Mouse (Mus musculus): Measurements from ENCODE around the gene Tyw3. TPM values are rescaled to one million over a fixed set of nuclear protein-coding genes. Genes with fewer than 3 reads are reported as not detected.

Tyw3 gene
- polyA plus RNA-seq, 1 experiment from 2014 or later = 9.0 TPM

DNA sequence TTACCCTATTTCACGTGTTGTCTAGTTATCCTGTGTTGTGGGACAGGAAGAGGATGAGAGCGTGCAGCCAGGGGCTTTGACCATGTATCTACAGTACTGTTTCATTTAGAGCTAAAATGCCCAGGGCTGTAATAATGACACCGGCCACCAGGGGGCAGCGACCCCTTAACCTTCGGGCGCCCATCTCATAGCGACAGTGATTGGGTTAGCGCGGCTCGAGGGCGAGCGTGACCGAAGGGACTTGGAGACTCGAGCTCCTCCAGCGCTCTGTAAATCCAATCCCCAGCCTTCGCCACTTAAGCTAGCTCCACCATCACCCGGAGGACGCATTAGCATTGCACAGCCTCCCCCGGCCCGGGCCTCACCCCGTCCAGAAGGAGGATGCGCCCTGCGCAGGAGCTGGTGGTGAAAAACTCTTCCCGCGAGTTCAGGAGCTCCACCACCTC lies 393 bp downstream of the Tyw3 start, which contains the start of gene Cryz:
Gene Cryz, plus strand, starts transcription at position 224 of the 446 bp plus-strand sequence.
- H3K27me3 ChIP-seq (replicated peaks) = no peaks in the 10 kb centered on the region
- peak within 1 kb of the TSS; percentile 96 for H3K27ac ChIP-seq (ENCODE audit: poor library complexity, severe bottlenecking)
- ATAC-seq (ENCODE audit: insufficient number of reproducible peaks, low FRiP score) = peak; percentile 84
- peaks cover 29% of the 10 kb centered on the region for H3K36me3 ChIP-seq
- peak within 1 kb of the TSS; percentile 91 for H3K9ac ChIP-seq
- WGBS = under 1% methylated on average over 25 of the region's 25 CpGs
- H3K4me1 ChIP-seq (replicated peaks) = peaks cover 8% of the 10 kb centered on the region
- no peaks in the 10 kb centered on the region for H3K9me3 ChIP-seq (replicated peaks)
- H3K4me2 ChIP-seq = peak within 1 kb of the TSS; percentile 87
- peak within 1 kb of the TSS; percentile 96 for H3K4me3 ChIP-seq

DNA sequence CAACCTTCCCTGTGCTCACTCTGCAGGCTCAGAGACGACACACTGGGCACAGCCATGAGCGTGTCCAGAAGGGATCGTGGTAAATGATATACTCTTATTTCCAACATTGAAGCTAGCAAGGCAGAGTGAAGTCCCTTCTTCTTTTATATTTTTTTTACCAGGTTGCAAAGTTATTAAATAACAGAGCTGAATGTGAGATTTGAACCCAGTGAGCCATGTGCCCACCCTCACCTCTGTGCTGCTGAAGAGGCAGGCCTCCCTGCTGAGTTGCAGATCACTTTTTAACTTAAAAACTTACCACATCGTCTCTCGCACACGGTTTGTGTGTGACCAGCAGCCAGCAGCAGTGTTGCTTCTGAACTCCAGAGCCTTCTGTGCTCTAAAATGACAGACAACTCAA lies 2.7 kb downstream of the Tyw3 start:
- Histone ChIP-seq H3K27me3 (replicated peaks) (no peaks in the 10 kb centered on the region), H3K27ac (ENCODE audit: poor library complexity, severe bottlenecking) (no peak overlapping the region), H3K9me3 (replicated peaks) (no peaks in the 10 kb centered on the region), H3K4me1 (replicated peaks) (peaks cover 8% of the 10 kb centered on the region), H3K36me3 (peaks cover 51% of the 10 kb centered on the region), H3K9ac (no peak overlapping the region), H3K4me3 (no peak overlapping the region), H3K4me2 (no peak overlapping the region)
- ATAC-seq (ENCODE audit: insufficient number of reproducible peaks, low FRiP score) = no peak
- WGBS = 92% methylated on average over 6 of the region's 6 CpGs

DNA sequence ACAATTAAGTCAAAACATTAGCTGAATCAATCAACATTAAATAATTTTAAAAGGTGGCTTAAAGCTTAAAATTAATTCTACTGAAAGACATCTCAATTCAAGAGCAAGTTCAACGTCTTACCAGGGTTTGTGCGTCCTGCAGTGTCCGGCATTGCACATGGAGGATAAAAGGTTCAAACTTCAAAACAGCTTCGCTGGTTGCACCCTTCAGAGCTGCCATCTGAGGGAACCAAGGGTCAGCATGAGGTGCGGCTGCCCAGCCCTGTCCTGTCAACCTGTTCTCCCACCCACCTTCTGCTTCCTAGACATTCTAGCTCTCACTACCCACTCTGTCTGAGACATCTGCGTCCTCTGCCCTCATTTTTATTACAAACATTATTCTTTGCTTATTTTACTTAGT lies 3.3 kb downstream of the Tyw3 start:
- ATAC-seq (ENCODE audit: insufficient number of reproducible peaks, low FRiP score) = no peak
- H3K9ac ChIP-seq = no peak overlapping the region
- H3K9me3 ChIP-seq (replicated peaks) = no peaks in the 10 kb centered on the region
- H3K4me3 ChIP-seq = no peak overlapping the region
- WGBS = 88% methylated on average over 6 of the region's 6 CpGs
- no peak overlapping the region for H3K4me2 ChIP-seq
- no peak overlapping the region for H3K27ac ChIP-seq (ENCODE audit: poor library complexity, severe bottlenecking)
- H3K27me3 ChIP-seq (replicated peaks) = no peaks in the 10 kb centered on the region
- peaks cover 8% of the 10 kb centered on the region for H3K4me1 ChIP-seq (replicated peaks)
- peaks cover 51% of the 10 kb centered on the region for H3K36me3 ChIP-seq

DNA sequence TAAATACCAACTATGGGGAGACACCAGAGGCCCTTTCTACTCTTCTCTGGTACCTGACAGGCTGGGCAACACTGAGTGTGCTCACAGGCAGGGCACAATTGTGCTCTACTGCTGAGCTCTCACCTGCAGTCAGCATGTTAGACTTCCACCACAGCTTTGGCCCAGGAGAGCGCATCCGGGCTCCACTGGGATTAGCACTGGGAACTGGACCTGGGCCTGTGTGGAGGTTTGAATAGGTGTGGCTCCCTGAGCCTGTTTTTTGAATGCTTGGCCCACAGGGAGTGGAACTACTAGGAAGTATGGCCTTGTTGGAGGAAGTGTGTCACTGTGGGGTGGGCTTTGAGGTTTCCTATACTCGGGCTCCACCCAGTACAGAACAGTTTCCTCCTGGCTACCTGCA lies 5.3 kb downstream of the Tyw3 start:
- Histone ChIP-seq H3K9ac (no peak overlapping the region), H3K9me3 (replicated peaks) (no peaks in the 10 kb centered on the region), H3K36me3 (peaks cover 68% of the 10 kb centered on the region), H3K4me1 (replicated peaks) (peaks cover 3% of the 10 kb centered on the region), H3K4me3 (no peak overlapping the region), H3K27me3 (replicated peaks) (no peaks in the 10 kb centered on the region), H3K4me2 (no peak overlapping the region), H3K27ac (ENCODE audit: poor library complexity, severe bottlenecking) (no peak overlapping the region)
- ATAC-seq (ENCODE audit: insufficient number of reproducible peaks, low FRiP score) = no peak
- WGBS = 91% methylated on average over 3 of the region's 3 CpGs

DNA sequence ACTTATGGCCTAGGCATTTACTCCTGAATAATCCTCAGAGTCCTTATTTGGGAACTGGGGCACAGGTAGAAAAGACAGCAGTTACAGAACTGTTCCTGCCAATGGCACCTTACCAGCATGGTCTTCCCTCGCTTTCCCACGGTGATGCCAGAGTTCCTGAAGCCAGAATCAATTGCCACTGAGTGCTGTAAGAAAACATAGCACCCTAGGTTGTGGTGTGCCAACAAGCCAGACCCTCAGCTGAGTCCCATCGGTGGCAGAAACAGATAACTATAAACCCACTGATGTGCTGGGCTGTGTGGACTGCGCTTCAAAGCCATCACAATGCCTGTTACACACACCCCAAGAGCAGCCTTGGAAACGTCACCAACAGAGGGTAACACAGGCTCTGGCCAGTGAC lies 5.9 kb downstream of the Tyw3 start:
- ATAC-seq (ENCODE audit: insufficient number of reproducible peaks, low FRiP score) = no peak
- no peak overlapping the region for H3K27ac ChIP-seq (ENCODE audit: poor library complexity, severe bottlenecking)
- WGBS = 87% methylated on average over 5 of the region's 5 CpGs
- no peak overlapping the region for H3K4me3 ChIP-seq
- no peaks in the 10 kb centered on the region for H3K27me3 ChIP-seq (replicated peaks)
- H3K9me3 ChIP-seq (replicated peaks) = no peaks in the 10 kb centered on the region
- H3K4me1 ChIP-seq (replicated peaks) = no peaks in the 10 kb centered on the region
- no peak overlapping the region for H3K9ac ChIP-seq
- no peak overlapping the region for H3K4me2 ChIP-seq
- peaks cover 74% of the 10 kb centered on the region for H3K36me3 ChIP-seq

DNA sequence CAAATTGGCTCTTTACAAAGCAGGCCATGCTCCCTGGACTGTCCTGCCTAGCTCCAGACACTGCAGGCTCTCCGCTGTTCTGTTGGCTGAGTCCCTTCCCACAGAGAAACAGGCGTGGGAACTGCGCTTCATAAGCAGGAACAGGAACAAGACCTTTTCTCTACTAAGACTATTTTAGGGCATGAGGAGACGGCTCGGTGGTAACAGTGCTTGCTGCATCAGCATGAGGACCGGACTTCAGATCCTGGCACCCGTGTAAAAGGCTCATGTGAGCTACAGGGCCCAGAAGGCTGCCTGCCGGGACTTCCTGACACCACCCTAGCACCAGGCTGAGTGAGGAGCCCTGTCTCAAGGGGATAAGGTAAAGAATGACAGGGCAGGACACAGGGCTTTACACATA lies 12.6 kb downstream of the Tyw3 start:
- no peak overlapping the region for H3K4me3 ChIP-seq
- H3K4me2 ChIP-seq = no peak overlapping the region
- no peak overlapping the region for H3K27ac ChIP-seq (ENCODE audit: poor library complexity, severe bottlenecking)
- WGBS = 85% methylated on average over 8 of the region's 8 CpGs
- peaks cover 50% of the 10 kb centered on the region for H3K36me3 ChIP-seq
- H3K9me3 ChIP-seq (replicated peaks) = no peaks in the 10 kb centered on the region
- ATAC-seq (ENCODE audit: insufficient number of reproducible peaks, low FRiP score) = no peak
- H3K9ac ChIP-seq = no peak overlapping the region
- H3K4me1 ChIP-seq (replicated peaks) = no peaks in the 10 kb centered on the region
- H3K27me3 ChIP-seq (replicated peaks) = no peaks in the 10 kb centered on the region

DNA sequence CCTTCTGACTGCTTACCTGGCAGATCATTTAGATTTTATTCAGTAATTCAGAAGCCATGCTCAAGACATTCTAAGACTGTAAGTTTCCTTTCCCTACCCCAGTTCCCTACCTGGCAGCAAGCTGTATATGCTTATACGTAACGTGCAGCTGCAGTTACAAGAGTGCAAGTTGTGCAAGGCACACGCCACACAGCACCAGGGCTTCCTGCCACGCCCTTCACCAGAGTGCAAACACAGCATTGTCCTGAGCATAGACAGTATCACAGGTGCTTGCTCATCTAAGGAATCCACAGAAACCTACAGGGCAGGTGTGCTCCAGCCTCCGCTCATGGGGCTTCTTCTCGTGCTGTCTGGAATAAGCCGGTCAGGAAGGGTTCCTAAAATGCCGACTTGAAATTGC lies 19.0 kb downstream of the Tyw3 start:
- Histone ChIP-seq H3K9me3 (replicated peaks) (no peaks in the 10 kb centered on the region), H3K4me3 (no peak overlapping the region), H3K36me3 (peaks cover 23% of the 10 kb centered on the region), H3K4me1 (replicated peaks) (no peaks in the 10 kb centered on the region), H3K4me2 (no peak overlapping the region), H3K27me3 (replicated peaks) (0 out of 2 replicates have a peak, but pooled peaks cover 4% of the 10 kb centered on the region), H3K9ac (no peak overlapping the region), H3K27ac (ENCODE audit: poor library complexity, severe bottlenecking) (no peak overlapping the region)
- WGBS = 92% methylated on average over 8 of the region's 8 CpGs
- no peak for ATAC-seq (ENCODE audit: insufficient number of reproducible peaks, low FRiP score)

DNA sequence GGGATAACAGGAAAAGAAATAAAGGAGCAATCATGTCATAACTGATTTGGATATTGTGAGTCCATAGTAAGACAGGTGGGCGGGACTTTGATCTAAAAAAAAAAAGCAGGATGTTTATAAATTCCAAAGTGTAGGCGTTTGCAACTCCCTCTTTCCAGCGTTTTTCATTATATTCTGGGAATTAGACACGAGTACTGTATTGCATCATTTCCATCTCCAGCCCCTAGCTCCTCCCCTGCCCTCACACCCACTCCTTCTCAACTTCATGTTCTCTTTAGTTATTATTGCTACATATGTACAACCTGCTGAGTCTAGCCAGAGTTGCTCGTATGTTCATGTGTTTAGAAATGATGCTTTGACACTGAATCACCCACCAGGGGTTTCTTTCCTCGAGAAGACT lies 23.2 kb downstream of the Tyw3 start:
- peaks cover 6% of the 10 kb centered on the region for H3K36me3 ChIP-seq
- H3K4me2 ChIP-seq = no peak overlapping the region
- no peaks in the 10 kb centered on the region for H3K9me3 ChIP-seq (replicated peaks)
- WGBS = 64% methylated on average over 6 of the region's 6 CpGs
- no peak overlapping the region for H3K4me3 ChIP-seq
- no peak for ATAC-seq (ENCODE audit: insufficient number of reproducible peaks, low FRiP score)
- H3K4me1 ChIP-seq (replicated peaks) = peaks cover 5% of the 10 kb centered on the region
- 0 out of 2 replicates have a peak, but pooled peaks cover 4% of the 10 kb centered on the region for H3K27me3 ChIP-seq (replicated peaks)
- no peak overlapping the region for H3K9ac ChIP-seq
- no peak overlapping the region for H3K27ac ChIP-seq (ENCODE audit: poor library complexity, severe bottlenecking)

DNA sequence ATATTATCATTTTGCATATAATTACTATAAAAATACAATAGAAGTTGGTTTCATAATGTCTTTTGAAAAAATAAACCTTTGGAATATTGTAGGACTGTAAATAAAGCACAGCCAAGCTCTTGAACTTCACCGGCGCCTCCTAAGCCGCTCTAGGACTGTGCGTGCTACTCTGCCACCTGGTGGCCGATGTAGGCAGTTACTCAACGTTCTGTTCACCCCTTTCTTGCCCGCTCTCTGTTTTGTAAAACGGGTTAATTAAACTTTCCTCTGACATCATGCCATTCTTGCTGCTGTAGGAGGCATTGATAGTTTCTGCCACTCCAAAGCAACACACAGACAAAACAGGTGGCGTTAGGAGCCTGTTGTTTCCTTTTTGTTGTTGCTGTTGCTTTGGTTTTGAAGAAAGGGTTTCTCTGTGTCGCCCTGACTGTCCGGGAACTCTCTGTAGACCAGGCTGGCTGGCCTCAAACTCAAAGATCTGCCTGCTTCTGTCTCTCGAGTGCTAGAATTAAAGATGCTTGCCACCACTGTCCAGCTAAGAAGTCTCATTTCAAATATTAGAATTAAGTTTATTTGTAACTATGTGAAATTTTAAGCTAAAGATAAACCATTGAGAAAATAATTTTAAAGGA lies 24.4 kb downstream of the Tyw3 start:
- Histone ChIP-seq H3K4me2 (peak overlapping the region; percentile 44; the same call in 1 of the 2 replicates), H3K27me3 (replicated peaks) (peaks cover 9% of the 10 kb centered on the region; the same call in 1 of the 2 replicates), H3K9me3 (replicated peaks) (no peaks in the 10 kb centered on the region), H3K9ac (peak overlapping the region; percentile 54; the same call in 1 of the 2 replicates), H3K4me3 (no peak overlapping the region), H3K36me3 (no peaks in the 10 kb centered on the region), H3K4me1 (replicated peaks) (peaks cover 5% of the 10 kb centered on the region), H3K27ac (ENCODE audit: poor library complexity, severe bottlenecking) (no peak overlapping the region)
- WGBS = 12% methylated on average over 12 of the region's 12 CpGs
- no peak for ATAC-seq (ENCODE audit: insufficient number of reproducible peaks, low FRiP score)

DNA sequence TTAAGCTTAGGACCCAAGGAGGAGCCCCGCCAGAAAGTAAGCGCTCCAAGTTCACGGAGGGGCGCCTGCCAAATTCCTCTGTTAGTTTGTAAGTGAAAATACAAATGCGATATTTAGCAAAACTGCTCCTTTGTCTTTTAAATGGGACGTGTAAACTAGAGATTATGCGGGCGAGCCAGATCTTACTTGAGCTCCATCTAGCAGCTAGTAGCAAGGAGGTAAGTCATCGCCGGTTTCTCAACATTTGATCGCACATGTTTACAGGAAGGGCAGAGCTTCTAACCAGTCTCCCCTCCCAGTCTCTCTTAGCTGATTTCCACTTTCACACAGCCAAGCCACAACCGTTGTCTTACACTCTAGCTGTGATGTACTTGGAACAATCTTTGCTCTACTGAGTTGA lies 26.1 kb downstream of the Tyw3 start:
- ATAC-seq (ENCODE audit: insufficient number of reproducible peaks, low FRiP score) = 0 out of 2 replicates have a peak, but pooled peaks have one; percentile 11
- H3K27me3 ChIP-seq (replicated peaks) = peaks cover 9% of the 10 kb centered on the region; the same call in 1 of the 2 replicates
- peak overlapping the region; percentile 67 for H3K4me2 ChIP-seq
- H3K9ac ChIP-seq = 0 out of 2 replicates have a peak overlapping the region, but pooled peaks have one; percentile 23
- 5% methylated on average over 12 of the region's 12 CpGs for WGBS
- H3K36me3 ChIP-seq = no peaks in the 10 kb centered on the region
- H3K4me3 ChIP-seq = peak overlapping the region; percentile 32
- H3K27ac ChIP-seq (ENCODE audit: poor library complexity, severe bottlenecking) = no peak overlapping the region
- H3K9me3 ChIP-seq (replicated peaks) = no peaks in the 10 kb centered on the region
- H3K4me1 ChIP-seq (replicated peaks) = peaks cover 5% of the 10 kb centered on the region

DNA sequence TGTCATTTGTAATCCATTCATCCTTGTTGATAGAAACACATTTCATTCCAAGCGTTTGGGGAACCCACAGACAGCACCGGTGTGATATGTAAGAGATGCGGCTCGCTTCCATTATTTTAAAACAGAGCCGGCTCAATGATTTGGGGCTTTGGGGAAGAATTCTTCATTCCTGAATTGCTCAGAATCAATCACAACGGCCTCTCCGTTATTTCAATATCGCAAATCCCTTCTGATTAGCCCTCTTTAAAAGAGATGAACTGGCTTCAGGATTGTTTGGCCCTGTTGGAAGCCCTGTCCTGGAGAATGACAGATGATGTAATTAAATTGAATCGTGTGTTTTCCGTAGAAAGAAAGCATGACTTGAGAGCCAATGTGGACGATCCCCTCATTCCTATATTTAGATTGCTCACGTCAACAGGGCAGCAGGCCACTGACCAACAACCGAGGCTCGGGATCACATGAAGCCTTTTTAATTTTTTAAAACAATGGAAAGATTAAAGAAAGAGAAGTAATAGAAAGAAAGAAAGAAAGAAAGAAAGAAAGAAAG lies 26.8 kb downstream of the Tyw3 start:
- H3K4me3 ChIP-seq = no peak overlapping the region
- no peak overlapping the region for H3K9ac ChIP-seq
- peaks cover 9% of the 10 kb centered on the region; the same call in 1 of the 2 replicates for H3K27me3 ChIP-seq (replicated peaks)
- peaks cover 5% of the 10 kb centered on the region for H3K4me1 ChIP-seq (replicated peaks)
- no peak for ATAC-seq (ENCODE audit: insufficient number of reproducible peaks, low FRiP score)
- no peaks in the 10 kb centered on the region for H3K36me3 ChIP-seq
- no peak overlapping the region for H3K27ac ChIP-seq (ENCODE audit: poor library complexity, severe bottlenecking)
- peak overlapping the region; percentile 14; the same call in 1 of the 2 replicates for H3K4me2 ChIP-seq
- WGBS = 53% methylated on average over 14 of the region's 14 CpGs
- no peaks in the 10 kb centered on the region for H3K9me3 ChIP-seq (replicated peaks)

Data from heart, embryonic 12.5 days (tissue).